Mouse (Mus musculus) hindbrain, embryonic 15.5 days (tissue): ENCODE measurements at regions not wholly inside any gene's neighbourhood (a gene's known extent, or its start where the extent isn't known, plus 50 kb on each side); places are given as distances from the start of the nearest gene placed in this dataset.

Source experiments
- ATAC-seq: fragments of 200-750 bp; cut with Nextera tagmentation; 2 replicates; pipeline ENCODE4 v1.8.0; 2017; ENCODE audit warnings: low read depth, moderate number of reproducible peaks, moderate TSS enrichment; ENCODE audit not compliant: low FRiP score
- H3K27ac ChIP-seq: fragments of 300-500 bp; sonication (generic); replicated peaks from 2 replicates; pipeline ENCODE4 v1.5.1; 2015; ENCODE audit warnings: mild to moderate bottlenecking, inconsistent platforms
- H3K27me3 ChIP-seq: fragments of 300-500 bp; sonication (generic); 2 replicates; pipeline ENCODE4 v1.6.1; 2015; ENCODE audit warnings: control low read depth, inconsistent platforms
- H3K36me3 ChIP-seq: fragments of 300-500 bp; sonication (generic); 2 replicates; pipeline ENCODE4 v1.6.1; 2015; ENCODE audit warnings: control low read depth, inconsistent platforms
- H3K4me1 ChIP-seq: fragments of 300-500 bp; sonication (generic); replicated peaks from 2 replicates; pipeline ENCODE4 v1.6.1; 2015; ENCODE audit warnings: control low read depth, inconsistent platforms
- H3K4me2 ChIP-seq: fragments of 300-500 bp; sonication (generic); 2 replicates; pipeline ENCODE4 v1.6.1; 2015; ENCODE audit warnings: moderate library complexity, mild to moderate bottlenecking, inconsistent platforms
- H3K4me3 ChIP-seq: fragments of 300-500 bp; sonication (generic); 2 replicates; pipeline ENCODE4 v1.5.1; 2015; ENCODE audit warnings: mild to moderate bottlenecking, inconsistent platforms
- H3K9ac ChIP-seq: fragments of 300-500 bp; sonication (generic); 2 replicates; pipeline ENCODE4 v1.6.1; 2015; ENCODE audit warnings: inconsistent platforms
- H3K9me3 ChIP-seq: fragments of 300-500 bp; sonication (generic); 2 replicates; pipeline ENCODE4 v1.6.1; 2016; ENCODE audit warnings: control low read depth, inconsistent platforms
- WGBS: fragments of 180-500 bp; shearing (Covaris S2); methylation state at CpG from one replicate; pipeline ENCODE4 v1.1.7; 2015; 5-methylcytosine and 5-hydroxymethylcytosine counted together

- Histone ChIP-seq H3K4me3 (no peak overlapping the region), H3K4me2 (no peak overlapping the region), H3K9ac (no peak overlapping the region), H3K9me3 (no peaks in the 10 kb centered on the region), H3K4me1 (no peaks in the 10 kb centered on the region), H3K27me3 (no peaks in the 10 kb centered on the region), H3K36me3 (no peaks in the 10 kb centered on the region), H3K27ac (0 out of 2 replicates have a peak overlapping the region, but pooled peaks have one; percentile 53)
- WGBS, result 3% methylated on average over 1 of the region's 1 CpGs
- 0 out of 2 replicates have a peak, but pooled peaks have one; percentile 69 for ATAC-seq
Observed at GRCm38 (mm10) chr11:90775752-90776151, 87.6 kb upstream of the Tom1l1 start.

GRCm38 (mm10) chr11:90755981-90756380, 67.8 kb upstream of the Tom1l1 start:
- Histone ChIP-seq H3K27me3 (no peaks in the 10 kb centered on the region), H3K36me3 (no peaks in the 10 kb centered on the region)
- WGBS, result 86% methylated on average over 2 of the region's 2 CpGs

GRCm38 (mm10) chr11:90748448-90748847, 60.3 kb upstream of the Tom1l1 start:
- Histone ChIP-seq H3K9me3 (no peaks in the 10 kb centered on the region), H3K4me3 (no peak overlapping the region), H3K4me2 (no peak overlapping the region), H3K36me3 (no peaks in the 10 kb centered on the region), H3K9ac (no peak overlapping the region), H3K27me3 (no peaks in the 10 kb centered on the region), H3K27ac (no peak overlapping the region), H3K4me1 (no peaks in the 10 kb centered on the region)
- WGBS, result 73% methylated on average over 3 of the region's 3 CpGs
- ATAC-seq, result no peak

More at GRCm38 (mm10) chr11:90755981-90756380, 67.8 kb upstream of the Tom1l1 start:
- Histone ChIP-seq H3K4me1 (no peaks in the 10 kb centered on the region), H3K4me2 (no peak overlapping the region), H3K9me3 (no peaks in the 10 kb centered on the region), H3K27ac (no peak overlapping the region), H3K4me3 (no peak overlapping the region), H3K9ac (no peak overlapping the region)
- ATAC-seq, result no peak

GRCm38 (mm10) chr11:90741952-90742617, 53.9 kb upstream of the Tom1l1 start:
- H3K4me1 ChIP-seq, result peaks cover 16% of the 10 kb centered on the region; the same call in 1 of the 2 replicates
- no peak overlapping the region for H3K4me3 ChIP-seq
- no peak overlapping the region for H3K27ac ChIP-seq
- no peaks in the 10 kb centered on the region for H3K9me3 ChIP-seq
- no peaks in the 10 kb centered on the region for H3K27me3 ChIP-seq
- peak; percentile 15; the same call in 1 of the 2 replicates for ATAC-seq
- no peaks in the 10 kb centered on the region for H3K36me3 ChIP-seq
- H3K9ac ChIP-seq, result no peak overlapping the region
- whole genome bisulfite sequencing, result 46% methylated on average over 10 of the region's 10 CpGs
- H3K4me2 ChIP-seq, result no peak overlapping the region

- WGBS, result 75% methylated on average over 3 of the region's 3 CpGs
- Histone ChIP-seq H3K9ac (no peak overlapping the region), H3K27me3 (no peaks in the 10 kb centered on the region), H3K4me1 (peaks cover 16% of the 10 kb centered on the region; the same call in 1 of the 2 replicates), H3K27ac (no peak overlapping the region), H3K36me3 (no peaks in the 10 kb centered on the region), H3K9me3 (no peaks in the 10 kb centered on the region), H3K4me3 (no peak overlapping the region), H3K4me2 (no peak overlapping the region)
- ATAC-seq, result no peak
Observed at GRCm38 (mm10) chr11:90739501-90739900, 51.3 kb upstream of the Tom1l1 start.

- no peak overlapping the region for H3K4me2 ChIP-seq
- H3K27me3 ChIP-seq, result no peaks in the 10 kb centered on the region
- WGBS, result 67% methylated on average over 2 of the region's 2 CpGs
- H3K36me3 ChIP-seq, result no peaks in the 10 kb centered on the region
- no peaks in the 10 kb centered on the region for H3K9me3 ChIP-seq
- H3K9ac ChIP-seq, result no peak overlapping the region
- no peak overlapping the region for H3K27ac ChIP-seq
- no peak for ATAC-seq
- H3K4me3 ChIP-seq, result no peak overlapping the region
- peaks cover 16% of the 10 kb centered on the region; the same call in 1 of the 2 replicates for H3K4me1 ChIP-seq
Observed at GRCm38 (mm10) chr11:90738741-90739140, 50.6 kb upstream of the Tom1l1 start.
